Mouse (Mus musculus) G1E-ER4 (cell line): Measurements from ENCODE around the gene Pdlim3. TPM values are rescaled to one million over a fixed set of nuclear protein-coding genes. Genes with fewer than 3 reads are reported as not detected.

Experiments
- GATA1 ChIP-seq: IDR thresholded peaks from one replicate; pipeline ENCODE4 v1.8.0; 2012; ENCODE audit warnings: low read length, inconsistent platforms
- polyA plus RNA-seq: library from polyadenylated mRNA; stranded (reverse); fragments of >175 nt; gene quantifications from 2 replicates; pipeline ENCODE4 v1.2.3, GENCODE M21; 2012

Gene Pdlim3
- not detected in 2 replicates for polyA plus RNA-seq

- TF ChIP-seq GATA1, result no peak
These were observed at the start of gene Pdlim3 for GRCm38 (mm10) chr8:45885202-45885685. Gene Pdlim3, plus strand, starts transcription at chr8:45885461.

- TF ChIP-seq GATA1, result no peak
These were observed 42.0 kb upstream of the Pdlim3 start for GRCm38 (mm10) chr8:45843306-45843705.

GRCm38 (mm10) chr8:45844097-45844885, 41.0 kb upstream of the Pdlim3 start:
- TF ChIP-seq GATA1, result no peak

- no peak for TF ChIP-seq GATA1
These were observed 40.3 kb upstream of the Pdlim3 start for GRCm38 (mm10) chr8:45844911-45845481.

GRCm38 (mm10) chr8:45845906-45846305, 39.4 kb upstream of the Pdlim3 start:
- no peak for TF ChIP-seq GATA1

GRCm38 (mm10) chr8:45855118-45855517, 30.1 kb upstream of the Pdlim3 start:
- TF ChIP-seq GATA1, result no peak

GRCm38 (mm10) chr8:45857734-45858133, 27.5 kb upstream of the Pdlim3 start:
- TF ChIP-seq GATA1, result no peak

GRCm38 (mm10) chr8:45858391-45858790, 26.9 kb upstream of the Pdlim3 start:
- no peak for TF ChIP-seq GATA1

GRCm38 (mm10) chr8:45872077-45872476, 13.2 kb upstream of the Pdlim3 start:
- no peak for TF ChIP-seq GATA1

GRCm38 (mm10) chr8:45874945-45875626, 10.2 kb upstream of the Pdlim3 start:
- no peak for TF ChIP-seq GATA1

- no peak for TF ChIP-seq GATA1
These were observed 8.9 kb upstream of the Pdlim3 start for GRCm38 (mm10) chr8:45876397-45876796.

- no peak for TF ChIP-seq GATA1
These were observed 7.6 kb upstream of the Pdlim3 start for GRCm38 (mm10) chr8:45877680-45878079.

GRCm38 (mm10) chr8:45880457-45880856, 4.8 kb upstream of the Pdlim3 start:
- no peak for TF ChIP-seq GATA1

- TF ChIP-seq GATA1, result no peak
These were observed 3.5 kb upstream of the Pdlim3 start for GRCm38 (mm10) chr8:45881726-45882125.

GRCm38 (mm10) chr8:45883793-45884192, 1.5 kb upstream of the Pdlim3 start:
- no peak for TF ChIP-seq GATA1

- no peak for TF ChIP-seq GATA1
These were observed 709 bp upstream of the Pdlim3 start for GRCm38 (mm10) chr8:45884552-45884951.
